Mouse (Mus musculus) neural tube, embryonic 10.5 days (tissue): Measurements from ENCODE around the gene Tff3.

Experiments used
- DNase-seq: peaks from one replicate; pipeline ENCODE4 v3.0.0-alpha.2; 2017; ENCODE audit warnings: low spot score; ENCODE audit errors: extremely low spot score

Gene Tff3

GRCm38 (mm10) chr17:31077561-31077960 is 51.9 kb downstream of the Tff3 start:
- no peak for DNase-seq

- DNase-seq, result no peak
Observed at GRCm38 (mm10) chr17:31075471-31075870, 54.0 kb downstream of the Tff3 start.
